Mouse (Mus musculus): ENCODE data around the gene Ctnnd2.

- TF ChIP-seq EP300 (IDR thresholded peaks at IDR 0.05; ENCODE audit: low read depth): no peak
- no peak for TF ChIP-seq CTCF (IDR thresholded peaks at IDR 0.05; ENCODE audit: low read depth)
Measured at GRCm38 (mm10) chr15:30384386-30384785, 212.0 kb downstream of the Ctnnd2 start.

Measured in liver, postnatal 0 days (tissue).